8 mouse cellular contexts compared by ENCODE assay signal in the genomic region with DNA sequence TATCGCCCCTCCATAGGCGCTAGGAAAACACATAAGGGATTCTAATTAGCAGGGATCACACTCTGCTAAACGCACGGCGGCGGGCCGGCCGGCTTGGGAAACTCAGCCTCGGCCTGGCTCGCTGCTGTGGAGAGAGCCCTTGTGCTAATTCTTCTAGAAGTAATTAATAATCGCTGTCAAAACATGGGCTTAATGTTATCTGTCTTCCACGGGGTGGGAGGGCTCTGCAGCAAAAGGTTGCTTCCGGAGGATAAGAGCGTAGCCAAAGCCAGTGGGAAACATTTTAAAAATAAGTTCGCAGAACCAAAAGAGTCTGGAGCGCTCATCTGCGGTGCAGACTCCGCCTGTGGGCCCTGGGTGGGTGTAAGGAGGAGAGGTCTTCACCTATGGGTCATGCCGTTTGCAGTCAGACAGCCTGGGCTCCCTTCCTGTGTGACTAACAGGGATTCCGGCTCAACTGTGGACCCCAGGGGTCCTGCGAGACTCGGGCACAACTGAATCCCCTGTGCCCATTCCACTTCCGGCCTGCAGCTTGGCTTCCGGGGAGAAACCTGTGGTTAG.
DNase-seq lines count a peak whose midpoint lies in the region; ATAC-seq and TF ChIP-seq lines count a peak whose summit lies in the region.

No protein-coding gene starts in this region.

- peak overlapping the region; percentile 55 for H3K4me3 ChIP-seq in E14TG2a.4 (replicated peaks; ENCODE audit: low read length)
- H3K4me3 ChIP-seq in ES-E14 (ENCODE audit: insufficient read depth in 1 of 2, low read depth in 1 of 2, low read length in 2 of 2, poor library complexity in 1 of 2, severe bottlenecking in 1 of 2), result peak overlapping the region in 1 of 2 experiments; percentile 40; a peak in 3 of 4 replicates
- H3K4me3 ChIP-seq in erythroblast, embryonic 14.5 days (replicated peaks), result peak overlapping the region; percentile 60
- peak overlapping the region; percentile 27 for H3K4me3 ChIP-seq in limb, embryonic 14.5 days (replicated peaks; ENCODE audit: low read length)
- peak overlapping the region; percentile 1 for H3K4me3 ChIP-seq in midbrain, embryonic 16.5 days (ENCODE audit: low read depth, low read length)

- H3K36me3 ChIP-seq in E14TG2a.4 (ENCODE audit: insufficient read depth, low read length) (peaks cover 25% of the 10 kb centered on the region), ES-E14 (ENCODE audit: control insufficient read depth, insufficient read depth, low read length, poor library complexity, severe bottlenecking) (peaks cover 2% of the 10 kb centered on the region; the same call in 1 of the 2 replicates)
- no peaks in the 10 kb centered on the region for H3K36me3 ChIP-seq in erythroblast, embryonic 14.5 days (ENCODE audit: control insufficient read depth)
- no peaks in the 10 kb centered on the region for H3K36me3 ChIP-seq in limb, embryonic 14.5 days (ENCODE audit: control insufficient read depth, insufficient read depth, low read length)
- no peaks in the 10 kb centered on the region for H3K36me3 ChIP-seq in midbrain, embryonic 16.5 days (ENCODE audit: control insufficient read depth, insufficient read depth, low read length)

- H3K27me3 ChIP-seq in E14TG2a.4 (ENCODE audit: insufficient read depth, low read length), result no peaks in the 10 kb centered on the region
- H3K27me3 ChIP-seq in erythroblast, embryonic 14.5 days (ENCODE audit: control insufficient read depth), result no peaks in the 10 kb centered on the region
- no peaks in the 10 kb centered on the region for H3K27me3 ChIP-seq in limb, embryonic 14.5 days (ENCODE audit: control insufficient read depth, insufficient read depth, low read length)
- peaks cover 5% of the 10 kb centered on the region; the same call in 1 of the 2 replicates for H3K27me3 ChIP-seq in midbrain, embryonic 16.5 days (ENCODE audit: control insufficient read depth, insufficient read depth, low read depth, low read length)

- peak; percentile 71 to 77; a peak in 3 of 4 replicates for ATAC-seq in hematopoietic stem cell, adult 5-6 weeks (replicated peaks in 1 of 2; ENCODE audit: insufficient read depth in 1 of 2, low FRiP score in 2 of 2, low TSS enrichment in 1 of 2, low read depth in 1 of 2, poor library complexity in 2 of 2, severe bottlenecking in 2 of 2)
- no peak for ATAC-seq in limb, embryonic 14.5 days (ENCODE audit: low FRiP score, low read depth)
- peak; percentile 72 for ATAC-seq in midbrain, embryonic 16.5 days
- no peak for ATAC-seq in CD4-positive, CD25-positive, alpha-beta regulatory T cell, adult 4 months

- H3K4me2 ChIP-seq in limb, embryonic 14.5 days (replicated peaks; ENCODE audit: low read depth, low read length, severe bottlenecking), result peak overlapping the region; percentile 51
- peak overlapping the region; percentile 53 for H3K4me2 ChIP-seq in midbrain, embryonic 16.5 days (ENCODE audit: low read length)

- no peak overlapping the region for H3K27ac ChIP-seq in ES-E14 (ENCODE audit: insufficient read depth, low read depth, low read length, poor library complexity, severe bottlenecking)
- H3K27ac ChIP-seq in limb, embryonic 14.5 days (replicated peaks; ENCODE audit: low read depth, low read length), result no peak overlapping the region
- H3K27ac ChIP-seq in midbrain, embryonic 16.5 days (ENCODE audit: low read length), result no peak overlapping the region

- H3K4me1 ChIP-seq in E14TG2a.4 (replicated peaks; ENCODE audit: low read depth, low read length), result peaks cover 27% of the 10 kb centered on the region
- peaks cover 5 to 8% of the 10 kb centered on the region in 2 experiments; a peak in 2 of 4 replicates for H3K4me1 ChIP-seq in ES-E14 (ENCODE audit: control insufficient read depth in 2 of 2, insufficient read depth in 2 of 2, low read length in 2 of 2, poor library complexity in 1 of 2)
- peaks cover 14% of the 10 kb centered on the region for H3K4me1 ChIP-seq in erythroblast, embryonic 14.5 days (ENCODE audit: control insufficient read depth)
- H3K4me1 ChIP-seq in limb, embryonic 14.5 days (ENCODE audit: control insufficient read depth, insufficient read depth, low read length), result peaks cover 3% of the 10 kb centered on the region; the same call in 1 of the 2 replicates
- peaks cover 10% of the 10 kb centered on the region; the same call in 1 of the 2 replicates for H3K4me1 ChIP-seq in midbrain, embryonic 16.5 days (ENCODE audit: control insufficient read depth, insufficient read depth, low read length)

- no peak for DNase-seq in ES-E14 (ENCODE audit: low read depth, low spot score)
- no peak for DNase-seq in limb, embryonic 14.5 days (ENCODE audit: low spot score)
- no peak for DNase-seq in left cerebral cortex, adult 9 months (ENCODE audit: low spot score in 2 of 2)

- 18% methylated on average over 24 of the region's 24 CpGs for WGBS in limb, embryonic 14.5 days
- 14% methylated on average over 24 of the region's 24 CpGs for WGBS in midbrain, embryonic 16.5 days

- H3K9me3 ChIP-seq in E14TG2a.4 (ENCODE audit: low read length) (no peaks in the 10 kb centered on the region), ES-E14 (ENCODE audit: control insufficient read depth, insufficient read depth, low read depth, low read length) (no peaks in the 10 kb centered on the region)
- peaks cover 13% of the 10 kb centered on the region for H3K9me3 ChIP-seq in erythroblast, embryonic 14.5 days (ENCODE audit: control insufficient read depth, low read length)
- H3K9me3 ChIP-seq in limb, embryonic 14.5 days (ENCODE audit: control insufficient read depth, low read length), result no peaks in the 10 kb centered on the region
- no peaks in the 10 kb centered on the region for H3K9me3 ChIP-seq in midbrain, embryonic 16.5 days (replicated peaks; ENCODE audit: control insufficient read depth, low read length, poor library complexity, severe bottlenecking)

- TF ChIP-seq POLR2A in limb, embryonic 14.5 days (IDR thresholded peaks at IDR 0.05; ENCODE audit: borderline replicate concordance, extremely low read depth, insufficient read depth, insufficient read length), result no peak

- TF ChIP-seq CTCF in E14TG2a.4 (conservative IDR thresholded peaks at IDR 0.05; ENCODE audit: low read length), result no peak

- H3K9ac ChIP-seq in ES-E14 (ENCODE audit: insufficient read depth, low read depth, low read length, poor library complexity, severe bottlenecking), result peak overlapping the region; percentile 18; the same call in 1 of the 2 replicates
- H3K9ac ChIP-seq in limb, embryonic 14.5 days (ENCODE audit: low read depth, low read length, severe bottlenecking), result peak overlapping the region; percentile 22; the same call in 1 of the 2 replicates
- H3K9ac ChIP-seq in midbrain, embryonic 16.5 days (ENCODE audit: low read depth, low read length), result peak overlapping the region; percentile 17; the same call in 1 of the 2 replicates

- in situ Hi-C loops in ES-E14 (cut with MboI; ENCODE audit: low sequenced_read_pairs in 2 of 2, unreplicated experiment in 2 of 2), result no loop called here

TF ChIP-seq in ES-E14, 5 proteins besides CTCF, POLR2A, EP300 and RAD21:
- TF ChIP-seq HCFC1 (IDR thresholded peaks at IDR 0.05; ENCODE audit: borderline replicate concordance, insufficient read depth, low read length), result no peak
- TF ChIP-seq ZNF384 (IDR thresholded peaks at IDR 0.05; ENCODE audit: low read depth, low read length), result no peak
- TF ChIP-seq CHD2 (IDR thresholded peaks at IDR 0.05; ENCODE audit: low read depth, low read length), result no peak
- no peak for TF ChIP-seq ZC3H11A (IDR thresholded peaks at IDR 0.05; ENCODE audit: borderline replicate concordance, low read depth, low read length)
- TF ChIP-seq MAFK (IDR thresholded peaks at IDR 0.05; ENCODE audit: insufficient read depth, low read depth, low read length), result no peak

Comparison
In these comparisons a context has a peak if more than half of its experiments do, and no peak if none do; other contexts are left out.
1. ATAC-seq: peak in hematopoietic stem cell, adult 5-6 weeks (2 of 2) and midbrain, embryonic 16.5 days (single experiment); none in limb, embryonic 14.5 days (single experiment) and CD4-positive, CD25-positive, alpha-beta regulatory T cell, adult 4 months (single experiment).
2. Peak in every context shown above with its lines, with median percentiles within 50 percentile points of each other: H3K9ac ChIP-seq.